Mouse (Mus musculus) gonadal fat pad, adult 2 months (tissue): ENCODE results near the gene Ube2d3. TPM values are rescaled to one million over a fixed set of nuclear protein-coding genes. Genes with fewer than 3 reads are reported as not detected.
"Not testable (repeated sequence)": the region's sequence is repeated elsewhere in the genome, so short reads cannot be mapped to it uniquely, and the experiment has no call there.

ENCODE experiments used
- DNase-seq: peaks from one replicate; pipeline ENCODE4 v3.0.0-alpha.2; 2012; ENCODE audit warnings: low read depth
- polyA plus RNA-seq: library from polyadenylated mRNA; depleted of rRNA; stranded (reverse); fragments of >200 nt; gene quantifications from 2 replicates; pipeline ENCODE4 v1.2.3, GENCODE M21; 2012; rRNA removed

The Ube2d3 gene
- polyA plus RNA-seq, 1 experiment: 246 TPM

DNA sequence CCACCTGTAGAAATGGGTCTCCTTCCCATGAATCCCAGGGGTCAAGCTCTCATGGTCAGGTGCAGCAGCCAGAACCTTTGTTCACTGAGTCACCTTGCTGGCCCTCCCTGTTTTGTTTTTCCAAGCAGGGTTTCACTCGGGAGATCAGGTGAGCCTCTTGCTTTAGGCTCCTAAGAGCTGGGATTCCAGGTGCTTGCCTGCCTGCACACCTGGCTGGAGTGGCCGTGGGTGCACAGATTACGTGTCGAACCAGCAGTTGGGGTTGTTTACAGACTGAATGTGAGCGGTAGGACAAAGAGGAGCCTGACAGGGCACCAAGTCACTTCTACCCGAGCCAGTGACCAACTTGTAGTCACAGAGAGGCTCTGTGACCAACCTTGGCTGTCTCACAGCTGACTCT, 53.2 kb downstream of the Ube2d3 start:
- no peak for DNase-seq

DNA sequence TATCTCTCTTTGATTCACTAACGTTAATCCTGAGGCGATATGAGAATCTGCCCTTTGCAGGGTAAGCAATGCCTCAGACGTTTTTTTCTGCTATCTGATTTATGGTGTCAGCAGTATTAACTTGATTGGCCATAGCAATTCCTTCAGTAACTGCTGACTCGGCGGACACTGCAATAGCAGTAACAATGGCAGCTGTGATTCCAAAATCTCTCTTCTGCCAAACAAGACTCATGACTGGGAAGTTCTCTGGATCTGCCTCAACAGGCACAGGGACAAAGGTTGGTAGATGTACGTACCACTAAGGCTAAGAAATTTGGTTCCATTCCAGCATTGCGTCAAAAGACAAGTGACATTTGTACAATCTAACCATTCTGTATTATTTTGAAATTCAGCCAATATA, 55.4 kb downstream of the Ube2d3 start:
- not testable (repeated sequence) for DNase-seq

DNA sequence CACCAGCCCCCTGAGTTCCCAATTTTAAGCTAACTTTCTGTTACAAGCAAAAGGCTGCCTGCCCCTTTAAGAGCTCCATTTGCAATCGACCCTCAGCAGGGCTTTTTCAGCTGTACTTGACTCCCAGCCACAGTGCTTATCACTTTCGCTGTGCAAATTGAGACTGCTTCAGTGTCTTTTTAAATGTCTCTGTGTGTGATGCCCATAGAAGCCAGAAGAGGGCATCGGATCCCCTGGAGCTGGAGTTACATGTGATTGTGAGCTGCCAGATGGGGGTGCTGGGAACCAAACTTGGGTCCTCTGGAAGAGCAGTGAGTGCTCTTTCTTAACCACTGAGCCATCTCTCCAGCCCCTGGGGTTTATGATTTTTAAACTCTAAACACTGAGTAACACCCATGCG, 60.0 kb downstream of the Ube2d3 start:
- not testable (repeated sequence) for DNase-seq

DNA sequence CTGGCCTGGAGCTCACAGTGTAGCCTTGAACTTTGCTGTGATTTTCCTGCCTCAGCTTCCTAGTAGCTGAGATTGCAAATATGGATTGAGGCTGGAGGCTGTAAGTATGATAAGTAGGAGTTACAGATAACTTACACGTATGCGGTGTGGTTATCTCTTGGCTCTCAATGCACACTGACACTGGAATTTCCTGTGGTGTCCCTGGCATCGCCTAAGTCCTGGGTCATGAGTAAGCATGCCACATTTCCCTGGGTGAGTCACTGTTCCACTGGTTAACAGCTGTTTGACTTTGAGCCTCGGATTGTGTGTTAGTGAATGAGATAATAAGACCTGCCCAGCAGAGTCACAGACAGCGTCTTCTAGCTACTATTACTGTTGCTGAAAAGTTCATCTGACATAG, 60.9 kb downstream of the Ube2d3 start:
- no peak for DNase-seq

DNA sequence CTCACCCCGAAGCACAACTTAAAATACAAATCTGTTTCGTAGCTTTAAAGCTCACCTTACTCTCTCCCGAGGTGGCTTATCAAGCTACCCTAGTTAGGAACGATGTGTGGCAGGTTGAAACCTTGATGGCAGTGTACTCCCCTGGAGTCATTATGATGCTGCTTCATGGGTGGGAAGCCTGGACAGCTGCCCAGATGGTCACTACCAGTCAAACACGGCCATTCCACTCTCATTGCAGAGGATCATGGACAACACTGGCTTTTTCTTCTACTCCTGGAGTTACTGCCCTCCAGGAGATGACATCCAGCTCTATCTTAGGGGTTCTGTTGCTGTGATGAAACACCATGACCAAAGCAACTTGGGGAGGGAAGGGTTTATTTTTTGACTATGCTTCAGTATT, 65.2 kb downstream of the Ube2d3 start:
- DNase-seq: no peak

DNA sequence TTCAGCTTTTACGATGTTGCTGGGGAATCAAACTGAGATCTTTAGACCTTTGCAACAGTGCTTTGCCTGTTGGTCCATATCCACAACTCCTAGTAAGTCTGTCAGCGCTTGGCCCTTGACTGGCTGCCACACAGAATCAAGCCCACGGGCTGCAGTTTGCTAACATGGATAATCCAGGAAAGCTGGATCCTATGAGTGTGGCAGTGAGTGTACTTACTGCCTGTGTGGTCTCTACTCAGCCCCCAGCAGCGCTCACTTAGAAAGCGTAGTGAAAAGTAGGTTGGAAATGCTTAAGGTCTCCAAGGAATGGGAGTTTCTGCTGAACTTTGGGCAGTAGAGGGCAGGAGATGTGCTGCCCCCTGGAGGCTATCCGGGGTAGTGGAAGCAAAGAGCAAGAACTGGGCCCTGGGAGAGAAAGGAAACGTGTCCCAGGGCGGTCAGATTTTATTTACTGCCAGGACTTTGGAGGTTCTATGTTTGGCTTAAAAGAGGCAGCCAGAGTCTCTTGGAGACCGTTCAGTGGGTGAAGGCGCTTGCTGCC, 67.5 kb downstream of the Ube2d3 start:
- no peak for DNase-seq

DNA sequence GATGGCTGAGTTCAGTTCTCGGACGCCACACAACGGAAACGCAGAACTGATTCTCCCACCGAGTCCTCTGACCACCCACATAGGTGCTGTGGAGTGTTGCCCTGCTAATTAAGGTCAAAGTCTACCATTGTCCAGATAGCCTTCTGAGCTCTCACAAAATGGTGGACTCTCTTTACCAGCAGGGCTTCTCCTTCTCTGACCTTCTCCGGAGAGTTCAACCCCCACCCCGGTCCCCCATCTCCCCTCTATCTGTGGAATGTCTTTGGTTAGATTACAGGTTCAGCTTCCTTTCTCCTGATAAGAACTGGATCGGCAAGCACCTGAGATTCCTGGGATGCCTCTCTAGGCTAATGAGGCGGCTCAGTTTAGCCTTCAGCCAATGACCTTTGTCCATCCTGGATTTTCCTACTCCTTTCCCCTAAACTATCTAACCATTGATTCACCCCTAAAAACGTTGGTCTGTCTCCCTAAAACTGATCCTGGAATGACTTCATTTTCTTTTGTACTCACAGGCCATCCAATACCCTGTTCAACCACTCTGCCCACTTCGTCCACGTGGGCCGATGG, 68.0 kb downstream of the Ube2d3 start:
- no peak for DNase-seq

DNA sequence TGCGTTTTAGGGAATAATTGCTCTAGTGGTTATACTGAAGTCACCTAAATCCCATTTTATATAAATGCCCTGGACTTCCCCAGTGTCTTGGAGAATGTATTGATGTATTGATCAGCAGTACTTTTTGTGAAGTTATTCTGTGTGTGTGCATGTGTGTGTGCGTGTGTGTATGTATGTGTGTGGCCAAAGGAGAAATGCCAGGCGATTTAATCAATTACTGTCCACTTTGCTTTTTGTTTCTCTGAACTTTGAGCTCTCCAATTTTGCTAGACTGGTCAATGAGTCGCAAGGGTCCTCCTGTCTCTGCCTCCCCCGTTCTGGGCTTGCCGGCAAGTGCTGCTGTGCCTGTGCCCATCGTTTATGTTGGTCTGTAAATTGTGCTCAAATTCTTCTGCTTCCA, 69.6 kb downstream of the Ube2d3 start:
- DNase-seq: no peak

DNA sequence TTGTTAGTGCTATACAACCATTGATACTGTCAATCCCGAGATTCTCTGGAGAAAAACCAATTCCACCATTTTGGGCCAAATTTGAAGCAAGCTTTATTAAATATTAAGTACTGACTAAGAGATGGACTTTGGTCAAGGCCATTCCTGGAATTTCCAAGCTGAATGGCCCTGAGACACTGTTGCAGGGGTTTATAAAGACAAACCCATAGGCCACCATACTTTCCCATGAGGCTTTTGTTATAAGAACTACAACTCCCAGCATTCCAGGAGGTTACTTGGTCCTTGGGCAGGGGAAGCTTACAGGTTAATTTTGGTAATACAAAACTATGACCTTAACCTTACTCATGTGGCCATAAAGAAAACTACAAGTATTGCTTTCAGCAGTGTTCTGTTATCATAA, 70.2 kb downstream of the Ube2d3 start:
- no peak for DNase-seq

DNA sequence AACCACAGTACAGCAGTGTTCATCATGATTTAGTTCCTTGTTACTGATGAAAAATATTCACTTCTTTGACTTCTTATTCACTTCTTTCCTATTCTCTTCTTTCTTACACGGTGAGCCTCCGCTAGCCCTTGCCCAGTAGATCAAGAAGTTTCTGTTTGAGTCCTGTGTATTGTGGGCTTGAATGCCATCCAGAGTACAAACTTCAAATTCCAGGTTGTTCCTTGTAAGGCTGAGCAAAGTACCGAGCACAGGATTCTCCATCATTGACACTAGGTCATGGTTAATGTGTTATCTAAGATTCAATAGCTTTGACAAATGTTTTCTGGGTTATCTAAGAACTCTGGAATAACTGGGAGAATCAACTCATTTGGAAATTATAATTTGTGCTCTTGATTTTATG, 72.4 kb downstream of the Ube2d3 start:
- no peak for DNase-seq

DNA sequence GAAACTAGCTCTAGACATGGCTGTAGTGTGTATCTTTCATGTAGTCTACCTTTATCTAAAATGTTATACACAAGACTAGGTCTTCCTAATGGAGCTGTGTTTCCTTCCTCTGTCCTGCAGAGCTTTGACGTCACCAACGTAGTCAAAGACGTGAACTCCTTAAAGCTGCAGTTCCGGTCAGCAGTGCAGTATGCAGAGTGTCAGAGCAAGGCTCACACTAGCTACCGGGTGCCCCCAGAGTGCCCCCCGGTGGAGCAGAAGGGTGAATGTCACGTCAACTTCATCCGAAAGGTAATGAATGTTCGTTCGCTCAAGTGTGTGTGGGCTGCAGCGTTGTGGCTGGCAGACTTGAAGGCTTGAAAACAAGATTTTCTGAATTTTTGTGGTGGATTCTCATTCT, 73.7 kb downstream of the Ube2d3 start:
- no peak for DNase-seq

DNA sequence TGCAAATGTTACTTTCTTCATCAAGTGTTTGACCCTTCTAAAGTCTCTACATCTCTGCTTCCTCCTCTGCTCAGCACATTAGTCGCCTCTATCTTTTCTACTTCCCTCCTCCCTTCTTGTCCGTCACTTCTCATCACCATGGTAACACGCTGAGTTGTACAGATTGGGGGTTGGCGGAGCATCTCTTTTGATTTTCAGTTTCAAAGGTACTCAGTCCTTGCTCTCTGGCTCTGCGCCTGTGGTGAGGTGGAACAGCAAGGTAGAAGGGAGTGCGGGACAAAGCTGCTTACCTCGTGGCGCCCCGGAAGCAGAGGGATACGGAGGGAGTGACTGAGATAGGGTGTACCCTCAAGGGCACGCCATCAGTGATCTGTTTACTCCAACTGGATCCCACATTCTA, 75.3 kb downstream of the Ube2d3 start:
- no peak for DNase-seq

DNA sequence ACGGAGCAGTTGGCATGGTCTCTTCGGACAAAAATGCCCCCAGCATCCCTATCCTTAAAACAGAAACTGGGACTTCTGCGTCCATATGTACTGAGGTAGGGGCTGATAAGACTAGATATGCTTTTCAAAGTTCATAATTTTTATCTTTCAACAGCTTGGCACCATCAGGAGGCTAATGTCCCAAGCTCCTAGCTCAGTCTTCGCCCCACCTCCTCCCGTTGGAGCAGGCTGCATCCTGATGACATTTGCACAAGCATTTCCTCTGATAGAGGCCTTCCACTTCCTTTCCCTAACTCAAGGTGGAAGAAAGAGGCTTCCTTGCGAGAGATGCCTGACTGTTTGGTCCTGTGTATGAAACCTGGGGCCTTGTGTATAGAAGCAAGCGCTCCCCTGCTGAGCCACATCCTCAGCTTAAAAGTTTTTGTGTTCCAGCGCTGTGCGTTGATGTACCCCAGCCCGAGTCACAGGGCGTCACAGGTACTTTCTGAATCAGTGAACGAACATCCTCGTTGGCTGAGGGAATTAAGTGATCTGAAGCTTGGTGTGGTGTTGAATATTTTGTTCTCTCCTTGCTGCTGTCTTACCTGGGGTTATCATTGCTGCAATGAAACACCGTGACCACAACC, 76.0 kb downstream of the Ube2d3 start:
- DNase-seq: no peak

DNA sequence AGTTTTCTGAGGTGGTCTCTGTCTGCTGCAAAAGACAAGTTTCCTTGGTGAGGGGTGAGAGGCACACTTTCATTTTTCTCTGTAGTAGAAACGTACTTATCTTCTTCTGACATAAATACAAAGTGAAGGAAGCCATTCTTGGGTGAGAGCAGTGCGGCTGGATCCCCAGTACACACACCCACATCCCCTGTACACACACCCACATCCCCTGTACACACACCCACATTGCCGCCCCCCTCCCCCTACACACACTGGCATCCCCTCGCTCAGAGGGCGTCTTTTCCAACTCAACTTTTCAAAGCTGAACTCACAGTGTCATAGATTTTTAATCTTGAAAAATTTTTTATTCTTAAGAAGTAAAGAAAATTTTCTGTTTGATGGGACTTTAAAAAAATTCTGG, 77.3 kb downstream of the Ube2d3 start:
- DNase-seq: no peak

DNA sequence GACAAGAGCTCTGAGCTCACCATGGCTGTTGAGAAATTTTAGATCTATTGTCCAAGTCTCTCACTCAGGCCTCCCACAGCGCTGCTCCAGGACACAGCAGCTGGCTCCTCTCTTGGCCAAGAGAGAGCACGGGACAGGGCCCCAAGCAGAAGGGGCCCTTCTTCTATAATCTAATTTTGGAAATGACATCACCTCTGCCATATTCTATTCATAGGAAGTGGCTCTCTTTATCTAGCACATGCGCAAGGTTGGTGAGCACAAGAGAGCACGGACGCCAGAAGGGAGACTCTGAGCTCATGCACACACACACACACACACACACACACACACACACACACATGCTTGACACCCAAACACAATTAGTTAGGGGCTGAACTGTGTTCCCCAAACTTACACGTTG, 78.9 kb downstream of the Ube2d3 start:
- no peak for DNase-seq

Other genes with a start within 250 kb of the Ube2d3 start
- 0.39 and 0.42 TPM in 2 replicates for gene Cenpe, start 225.6 kb upstream of the Ube2d3 start, polyA plus RNA-seq
- gene Bdh2, start 156.9 kb upstream of the Ube2d3 start, polyA plus RNA-seq: 4.8 and 5.2 TPM in 2 replicates
- 0.61 and 0.85 TPM in 2 replicates for gene Slc9b2, start 130.4 kb upstream of the Ube2d3 start, polyA plus RNA-seq
- gene Slc9b1, start 90.1 kb upstream of the Ube2d3 start, polyA plus RNA-seq: 0.08 and 0.10 TPM in 2 replicates
- gene Cisd2, start 14.2 kb upstream of the Ube2d3 start, polyA plus RNA-seq: 18.0 and 19.4 TPM in 2 replicates
- 9.5 and 14.8 TPM in 2 replicates for gene Manba, start 47.5 kb downstream of the Ube2d3 start, polyA plus RNA-seq